Mouse (Mus musculus) adipocyte (in vitro differentiated cells): ENCODE measurements around the gene Ncdn.

ENCODE experiments used
- DNase-seq: peaks from one replicate; pipeline ENCODE4 v3.0.0-alpha.2; 2016; ENCODE audit warnings: low spot score

Ncdn gene

DNA sequence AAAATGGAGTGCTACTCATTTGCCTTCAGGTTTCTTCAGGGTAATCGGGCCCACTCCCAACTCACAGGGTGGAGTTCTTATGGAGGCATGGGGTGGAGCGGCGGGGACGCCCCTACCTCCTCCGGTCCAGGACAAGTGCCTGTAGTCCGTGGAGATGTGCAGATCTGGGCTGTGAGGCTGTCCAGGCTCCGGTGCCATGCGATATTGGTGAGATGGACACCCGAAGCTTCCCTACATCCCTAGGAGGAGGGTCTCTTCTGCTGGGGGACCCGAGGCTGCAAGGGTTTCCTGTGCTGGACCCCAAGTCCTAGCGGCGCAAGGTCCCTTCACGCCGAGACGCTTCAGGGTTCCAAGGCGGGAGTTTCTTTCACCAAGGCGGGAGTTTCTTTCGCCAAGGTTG is 21.1 kb downstream of the Ncdn start:
- DNase-seq = no peak

DNA sequence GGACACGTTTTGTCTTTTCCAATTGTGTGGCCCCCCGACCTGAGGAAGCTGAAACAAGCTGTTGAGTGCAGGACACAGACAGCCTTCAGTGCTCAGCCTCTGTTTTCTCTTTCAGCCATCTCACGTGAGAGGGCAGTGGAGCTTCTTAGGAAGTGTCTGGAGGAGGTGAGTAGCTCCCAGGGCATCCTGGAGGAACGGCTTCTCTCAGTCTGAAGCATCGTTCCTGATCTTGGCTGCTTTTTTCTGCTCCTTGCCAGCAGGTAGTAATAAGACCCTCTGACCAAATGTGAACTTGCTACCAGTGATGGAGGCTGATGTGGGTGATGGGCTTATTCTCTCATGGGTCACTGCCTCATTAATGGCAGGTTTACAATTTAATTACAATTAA is 45.8 kb downstream of the Ncdn start:
- DNase-seq = no peak

DNA sequence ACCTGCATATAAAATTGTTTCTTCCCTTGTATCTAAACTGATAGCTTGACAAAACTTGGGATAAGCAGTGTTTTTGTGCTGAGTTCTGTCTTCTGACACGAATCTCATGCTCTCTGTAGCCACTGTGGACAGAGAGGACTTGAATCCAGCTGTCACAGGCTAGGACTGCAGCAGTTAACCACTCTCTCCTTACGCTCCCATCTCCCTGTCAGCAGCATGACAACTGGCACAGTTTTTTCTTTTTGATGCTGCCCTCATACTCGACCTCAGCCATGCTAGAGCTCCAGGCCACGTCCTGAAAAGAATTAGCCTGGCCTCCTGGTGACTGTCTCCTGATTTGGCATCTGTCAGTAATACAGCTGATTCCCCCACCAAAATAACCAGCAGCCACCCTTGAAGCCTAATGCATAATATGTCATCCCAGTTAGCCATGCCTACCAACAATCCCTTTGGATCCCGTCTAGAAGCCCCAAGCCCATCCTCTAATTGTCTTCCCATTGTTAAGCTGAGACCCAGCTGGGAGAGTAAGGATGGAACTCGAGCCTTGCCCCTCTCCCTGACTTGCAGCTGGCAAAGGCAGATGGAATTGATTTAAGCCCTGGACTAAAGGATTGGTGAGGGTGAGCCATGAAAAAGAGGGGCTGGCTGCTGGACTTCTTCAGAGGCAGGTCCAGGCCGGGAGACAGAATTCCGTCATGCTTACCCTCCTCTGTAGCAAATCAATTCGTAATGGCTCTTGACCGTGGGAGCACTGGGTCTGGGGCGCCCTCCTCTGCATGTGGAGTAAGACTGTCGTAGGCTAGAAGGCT is 46.4 kb downstream of the Ncdn start:
- DNase-seq = no peak

DNA sequence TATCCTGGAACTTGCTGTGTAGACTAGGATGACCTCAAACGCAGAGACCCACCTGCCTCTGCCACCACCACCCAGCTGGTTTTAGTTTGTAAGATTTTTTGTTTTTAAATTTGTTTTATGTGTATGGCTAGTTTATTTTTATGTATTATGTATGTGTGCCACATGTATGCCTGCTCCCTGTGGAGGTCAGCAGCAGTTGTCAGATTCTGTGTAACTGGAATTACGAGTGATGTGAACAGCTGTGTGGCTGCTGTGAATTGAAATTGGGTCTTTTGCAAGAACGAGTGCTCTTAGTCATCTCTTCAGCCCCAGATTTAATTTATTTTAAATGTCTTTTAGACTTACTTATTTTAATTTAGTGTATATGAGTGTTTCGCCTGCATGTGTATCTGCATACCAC is 56.3 kb downstream of the Ncdn start:
- no peak for DNase-seq
